Mouse (Mus musculus) heart, adult 2 months (tissue): ENCODE data around the gene Rin2.
"Not testable (repeated sequence)": the region's sequence is repeated elsewhere in the genome, so short reads cannot be mapped to it uniquely, and the experiment has no call there.

Experiments used
- CTCF ChIP-seq: fragments of 200-600 bp; IDR thresholded peaks from 2 replicates; pipeline ENCODE4 v1.8.1; 2022; ENCODE audit warnings: antibody characterized with exemption, mild to moderate bottlenecking, moderate library complexity
- EP300 ChIP-seq: fragments of 200-500 bp; IDR thresholded peaks from 2 replicates; pipeline ENCODE4 v1.6.1; 2011; ENCODE audit warnings: low read depth, low read length, control low read depth; ENCODE audit not compliant: insufficient read depth

GRCm38 (mm10) chr2:145722304-145722703, 47.3 kb downstream of the Rin2 start:
- TF ChIP-seq CTCF, EP300: not testable (repeated sequence)
